Mouse (Mus musculus) right cerebral cortex, postnatal 14 days (tissue): Measurements from ENCODE around the gene Oosp1.

Source experiments
- DNase-seq: peaks from one replicate; pipeline ENCODE4 v3.0.0; 2022

Oosp1 gene

DNA sequence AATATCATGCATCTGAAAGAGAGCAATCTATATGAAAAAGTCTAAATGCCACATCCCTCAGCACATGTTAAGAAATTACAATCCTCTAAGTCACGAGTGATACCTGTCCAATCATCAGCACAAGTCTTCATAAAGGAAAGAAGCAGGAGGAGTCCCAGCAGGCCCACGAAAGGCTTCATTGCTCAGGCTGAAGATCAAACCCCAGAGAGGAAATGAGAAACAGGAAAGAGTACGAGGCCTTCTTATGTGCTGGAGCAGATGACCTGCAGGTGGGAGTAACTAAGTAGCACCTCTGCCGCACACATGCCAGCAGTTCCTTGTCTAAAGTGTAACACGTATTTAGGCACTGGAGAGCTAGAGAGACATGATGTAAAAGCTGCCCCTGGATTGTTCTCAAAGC is at the start of gene Oosp1:
Gene Oosp1 (minus strand): TSS at position 312 of the 400 bp plus-strand sequence.
- no peak for DNase-seq

DNA sequence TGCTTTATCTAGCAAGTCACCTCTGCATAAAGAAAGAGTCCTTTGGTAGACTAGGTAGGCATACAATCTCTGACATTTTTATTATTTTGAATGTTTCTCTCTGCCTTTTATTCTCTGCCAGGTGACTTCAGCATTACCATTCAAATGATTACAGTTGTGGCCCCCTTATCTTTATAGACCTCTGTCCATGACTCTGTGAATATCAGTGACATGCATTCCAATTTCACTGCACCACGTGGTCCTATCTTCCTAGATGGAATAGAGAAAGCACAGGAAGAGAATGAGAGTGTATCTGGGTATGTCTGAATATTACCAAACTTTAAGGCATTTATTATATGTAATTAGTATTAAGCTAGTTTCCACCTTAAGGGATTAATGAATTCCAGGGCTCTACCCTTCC is 45.5 kb upstream of the Oosp1 start:
- no peak for DNase-seq

- no peak for DNase-seq
These were observed 39.3 kb upstream of the Oosp1 start for GRCm38 (mm10) chr19:11730278-11730677.

DNA sequence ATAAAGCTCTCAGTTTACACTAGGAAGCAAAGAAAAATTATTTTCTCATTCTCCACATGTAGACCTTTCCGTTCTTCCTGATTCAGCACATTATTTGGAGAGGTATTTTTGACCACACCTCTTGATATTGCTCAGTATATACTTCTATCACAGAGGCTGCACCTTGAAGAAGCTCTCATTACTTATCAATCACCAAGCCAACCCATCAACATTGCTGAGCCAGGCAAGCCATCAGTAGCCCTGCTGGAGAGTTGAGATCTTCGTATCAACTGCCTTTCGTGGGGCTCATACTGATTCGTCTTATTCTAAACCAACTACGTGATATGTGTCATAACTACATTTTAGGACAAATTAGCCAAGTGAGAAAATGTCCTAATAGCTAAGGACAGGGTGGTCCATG is 36.4 kb upstream of the Oosp1 start:
- DNase-seq: no peak

GRCm38 (mm10) chr19:11725915-11726314 is 35.0 kb upstream of the Oosp1 start:
- DNase-seq: no peak

DNA sequence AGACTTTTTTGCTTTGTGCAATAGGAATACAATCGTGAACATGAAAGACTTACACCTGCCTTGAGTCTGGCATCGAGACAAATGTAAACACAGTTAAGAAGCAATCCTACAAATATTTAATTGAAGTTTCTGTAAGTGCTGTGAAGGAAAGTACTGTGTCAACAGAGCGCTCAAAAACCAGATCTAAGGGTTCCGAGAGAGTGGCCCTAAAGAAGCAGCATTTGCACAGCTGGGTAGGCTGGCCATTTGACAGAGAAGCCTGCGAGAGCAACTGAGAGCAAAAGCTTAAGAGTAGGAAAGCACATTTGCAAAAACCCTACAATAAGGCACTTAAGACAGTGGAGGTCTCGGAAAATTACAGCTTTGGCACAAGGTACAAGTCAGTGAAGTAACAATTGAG is 33.3 kb upstream of the Oosp1 start:
- no peak for DNase-seq

- DNase-seq: no peak
These were observed 32.9 kb upstream of the Oosp1 start for GRCm38 (mm10) chr19:11723870-11724269.

- no peak for DNase-seq
These were observed 29.1 kb upstream of the Oosp1 start for GRCm38 (mm10) chr19:11720071-11720470.

GRCm38 (mm10) chr19:11712451-11712850 is 21.5 kb upstream of the Oosp1 start:
- DNase-seq: no peak

GRCm38 (mm10) chr19:11698342-11698741 is 7.4 kb upstream of the Oosp1 start:
- no peak for DNase-seq

DNA sequence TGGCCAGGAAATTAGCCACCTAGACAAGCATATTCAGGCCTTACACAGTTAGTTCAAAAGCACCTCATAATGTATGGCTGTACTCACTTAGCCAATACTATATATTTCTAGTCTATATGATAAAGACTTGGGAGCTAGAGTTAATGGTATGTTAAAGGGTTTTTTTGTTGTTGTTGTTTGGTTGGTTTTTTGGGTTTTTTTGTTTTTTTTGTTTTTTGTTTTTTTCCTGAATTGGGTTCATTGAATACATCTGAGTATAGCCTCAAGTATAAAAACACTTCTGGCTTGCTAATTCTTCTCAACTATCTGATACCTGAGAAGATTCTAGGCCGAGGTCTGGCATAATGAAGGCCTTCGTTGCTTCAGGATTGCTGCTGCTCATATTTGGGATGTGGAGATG is 5.8 kb upstream of the Oosp1 start, which contains the start of gene Oosp3:
Gene Oosp3 (plus strand): TSS at position 301 of the 400 bp plus-strand sequence.
- no peak for DNase-seq

GRCm38 (mm10) chr19:11691454-11691853 is 504 bp upstream of the Oosp1 start:
- DNase-seq: no peak

DNA sequence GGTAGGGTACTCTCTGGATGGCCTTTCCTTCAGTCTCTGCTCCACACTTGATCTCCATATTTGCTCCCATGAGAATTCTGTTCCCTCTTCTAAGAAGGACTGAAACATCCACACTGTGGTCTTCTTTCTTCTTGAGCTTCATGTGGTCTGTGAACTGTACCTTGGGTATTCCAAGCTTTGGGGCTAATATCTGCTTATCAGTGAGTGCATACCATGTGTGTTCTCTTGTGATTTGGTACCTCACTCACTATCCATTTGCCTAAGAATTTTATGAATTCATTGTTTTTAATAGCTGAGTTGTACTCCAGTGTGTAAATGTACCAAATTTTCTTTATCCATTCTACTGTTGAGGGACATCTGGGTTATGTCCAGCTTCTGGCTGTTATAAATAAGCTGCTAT is 29.4 kb downstream of the Oosp1 start:
- no peak for DNase-seq

DNA sequence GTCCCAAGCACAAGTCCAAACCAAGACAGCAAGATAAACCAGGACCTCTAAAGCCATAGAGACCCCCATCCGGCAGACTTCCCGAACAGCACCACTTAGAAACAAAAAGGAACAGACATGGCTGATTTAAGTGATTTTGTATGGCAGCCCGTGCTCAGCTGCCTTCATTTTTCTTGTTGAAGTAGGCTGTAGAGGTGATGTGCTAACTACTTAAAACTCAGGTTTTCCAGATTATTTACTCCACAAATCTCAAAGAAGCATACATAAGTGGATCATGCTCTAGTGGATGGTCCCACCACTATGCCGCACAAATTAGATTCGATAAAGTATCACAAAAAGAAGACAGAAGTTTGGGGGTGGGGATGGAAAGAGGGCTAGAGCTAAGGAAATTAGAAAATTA is 30.5 kb downstream of the Oosp1 start, which contains the start of gene Oosp2:
Gene Oosp2 (minus strand): TSS at position 101 of the 400 bp plus-strand sequence.
- no peak for DNase-seq

DNA sequence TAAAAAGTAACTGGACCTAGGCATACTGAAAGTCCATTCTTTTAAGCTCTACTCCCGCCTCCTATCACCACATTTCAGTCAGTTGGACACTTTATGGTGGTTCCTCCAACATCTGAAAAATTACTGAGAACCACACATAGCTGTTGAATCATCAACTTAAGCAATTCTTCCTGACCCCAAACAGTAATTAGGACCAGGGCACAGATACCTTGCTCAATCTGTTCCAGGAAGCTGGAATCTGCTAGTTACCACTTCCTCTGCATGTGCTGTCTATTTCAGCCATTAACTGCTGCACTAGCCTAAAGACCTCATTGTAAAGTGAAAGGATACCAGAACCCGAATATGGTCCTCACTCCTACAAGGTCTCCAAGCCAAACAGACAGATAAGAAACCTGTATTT is 31.8 kb downstream of the Oosp1 start:
- no peak for DNase-seq

GRCm38 (mm10) chr19:11649564-11649963 is 41.4 kb downstream of the Oosp1 start:
- no peak for DNase-seq

DNA sequence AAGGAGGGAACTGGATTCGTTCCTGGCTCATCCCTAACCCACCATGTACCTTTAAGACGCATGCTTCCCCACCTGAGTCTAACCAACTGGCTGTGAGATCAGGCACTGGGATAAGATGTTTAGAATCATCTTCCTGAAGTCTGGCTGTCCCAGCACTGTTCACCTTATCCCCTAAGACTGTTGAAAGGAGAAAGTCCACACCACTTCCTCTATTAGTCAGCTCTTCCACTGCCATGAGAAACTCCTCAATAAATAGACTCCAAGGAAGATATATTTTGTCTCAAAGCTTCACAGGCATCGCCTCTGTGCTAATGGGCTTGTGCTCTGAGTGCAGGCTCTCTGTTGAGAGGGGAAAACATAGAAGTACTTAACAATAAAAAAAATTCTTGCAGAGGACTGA is 44.8 kb downstream of the Oosp1 start:
- no peak for DNase-seq

DNA sequence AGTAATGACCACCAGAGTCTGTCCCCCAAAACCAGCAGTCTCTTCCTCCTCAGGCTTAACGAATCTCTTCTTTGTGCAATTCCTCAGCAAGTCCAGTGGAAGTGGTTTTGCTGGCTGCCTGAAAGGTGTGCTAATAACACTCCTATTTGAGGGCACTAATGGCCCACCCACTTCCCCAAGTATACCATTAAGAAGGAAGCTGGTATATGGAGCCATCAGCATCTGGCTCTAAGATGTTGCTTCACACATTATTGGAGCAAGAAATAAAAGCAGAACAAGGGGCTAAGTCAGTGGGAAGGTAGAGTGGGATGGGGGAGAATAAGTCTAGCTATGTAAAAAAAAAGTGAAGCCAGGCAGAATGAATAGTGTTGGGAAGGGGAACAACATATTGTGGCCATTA is 50.2 kb downstream of the Oosp1 start, which contains the start of gene Ms4a3:
Gene Ms4a3 (minus strand): TSS at position 120 of the 400 bp plus-strand sequence.
- no peak for DNase-seq

GRCm38 (mm10) chr19:11639038-11639437 is 51.9 kb downstream of the Oosp1 start:
- DNase-seq: no peak

GRCm38 (mm10) chr19:11635572-11635971 is 55.4 kb downstream of the Oosp1 start:
- no peak for DNase-seq

DNA sequence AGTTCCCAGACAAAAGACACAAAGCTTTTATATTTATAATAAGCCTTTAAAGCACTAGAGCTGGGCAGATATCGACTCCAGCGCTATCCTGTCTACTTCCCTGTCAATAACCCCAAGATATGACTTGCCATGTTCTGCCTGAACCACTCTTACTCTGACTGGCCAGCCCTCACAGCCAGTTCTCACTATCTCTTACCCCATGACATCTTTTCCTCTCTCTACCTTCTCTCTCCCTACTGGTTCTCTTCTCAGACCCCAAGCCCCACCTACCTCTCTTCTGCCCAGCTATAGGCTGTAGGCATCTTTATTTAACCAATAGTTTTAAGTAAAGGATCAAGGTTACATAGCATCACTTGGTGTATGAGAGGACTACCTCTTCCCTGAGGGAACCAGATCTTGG is 56.6 kb downstream of the Oosp1 start:
- no peak for DNase-seq

DNA sequence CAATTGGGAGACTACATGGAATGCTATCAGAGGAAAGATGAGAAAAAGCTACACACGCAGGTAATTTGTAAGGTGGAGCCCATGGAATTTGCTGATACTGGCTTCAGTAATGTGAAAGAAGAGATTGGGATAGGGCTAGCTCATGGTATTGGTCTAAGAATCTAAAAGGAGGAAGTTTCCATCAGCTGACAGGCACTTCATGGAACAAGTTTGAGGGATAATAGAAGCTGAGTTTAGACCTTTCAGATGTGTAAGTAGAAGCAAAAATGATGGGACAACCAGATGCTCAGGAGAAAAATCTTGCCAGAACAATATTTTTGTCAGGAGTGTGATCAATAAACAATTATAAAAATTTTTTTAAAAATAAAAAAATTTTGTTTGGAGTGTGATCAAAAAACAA is 57.2 kb downstream of the Oosp1 start:
- DNase-seq: no peak

DNA sequence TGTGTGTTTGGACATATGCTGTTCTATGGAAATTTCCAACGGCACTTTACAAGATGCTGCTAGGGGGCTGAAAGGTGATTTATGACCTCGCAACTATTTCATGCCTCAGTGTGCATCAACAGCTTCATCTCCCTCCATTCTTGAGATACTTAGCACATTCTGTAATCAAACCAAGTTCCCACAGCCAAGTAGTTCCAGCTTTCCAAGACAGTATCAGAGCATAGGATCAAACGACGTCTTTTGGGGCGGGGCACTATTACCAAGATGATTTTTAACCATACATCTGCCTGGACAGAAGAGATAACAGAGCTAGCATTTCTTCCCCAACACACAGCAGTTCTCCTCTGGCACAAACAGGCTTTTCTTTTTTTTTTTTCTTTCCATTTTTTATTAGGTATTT is 65.7 kb downstream of the Oosp1 start:
- no peak for DNase-seq

DNA sequence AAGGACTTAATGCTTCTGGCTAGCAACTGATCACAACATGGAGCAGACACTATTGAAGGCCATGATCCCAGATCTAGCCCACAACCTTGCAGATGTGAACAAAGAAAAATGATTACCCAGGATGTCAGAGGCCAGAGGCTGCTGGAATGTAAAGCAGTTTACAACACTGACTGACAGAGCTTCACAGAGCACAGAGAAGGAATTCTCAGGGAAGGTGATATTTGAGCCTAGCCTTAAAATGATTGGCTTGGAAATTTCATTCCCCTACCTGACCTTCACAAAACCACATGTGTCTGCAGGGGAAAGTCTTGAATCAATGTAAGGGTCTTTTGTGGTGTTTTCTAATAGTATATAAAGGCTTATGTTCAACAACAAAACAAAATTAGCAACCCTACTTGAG is 66.2 kb downstream of the Oosp1 start:
- no peak for DNase-seq

DNA sequence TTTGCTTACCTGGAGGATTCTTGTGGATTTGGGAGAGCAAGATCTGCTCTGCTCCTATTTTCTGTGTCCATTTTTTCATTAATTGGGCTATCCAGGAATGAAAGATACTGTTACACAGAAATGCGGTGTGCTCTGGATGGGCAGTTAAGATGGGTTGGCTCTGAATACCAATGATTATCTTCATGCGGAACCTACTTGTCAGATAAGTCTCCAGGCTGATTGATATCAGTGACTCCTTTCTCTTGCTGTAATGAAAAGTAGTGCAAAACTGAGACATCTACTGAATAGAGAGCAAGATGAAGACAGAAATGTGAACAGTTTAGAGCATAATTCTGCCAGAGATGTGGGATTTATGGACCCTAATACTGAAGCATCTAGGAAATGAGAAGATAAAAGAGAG is 67.4 kb downstream of the Oosp1 start, which contains the start of gene Ms4a2:
Gene Ms4a2 (minus strand): TSS at position 169 of the 400 bp plus-strand sequence.
- no peak for DNase-seq

DNA sequence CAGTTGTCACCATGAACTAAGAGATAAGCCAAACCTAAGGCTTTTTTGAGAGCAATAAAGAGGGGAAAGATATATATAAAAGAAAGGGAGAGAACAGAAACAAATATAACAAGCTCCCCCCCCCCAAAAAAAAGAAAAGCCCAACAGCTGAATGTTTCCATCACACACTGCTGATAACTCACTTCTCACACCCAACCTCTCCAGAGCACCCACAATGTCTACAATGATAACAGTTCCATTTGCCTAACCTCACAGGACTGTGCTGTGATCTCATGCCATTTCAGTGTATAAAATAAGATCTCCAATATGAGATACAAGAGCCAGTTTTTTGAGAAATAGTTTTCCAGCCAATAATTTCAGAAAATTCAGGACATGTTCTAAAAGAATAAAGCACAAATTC is 73.0 kb downstream of the Oosp1 start:
- no peak for DNase-seq
